Mouse (Mus musculus): ENCODE measurements at regions not wholly inside any gene's neighbourhood (a gene's known extent, or its start where the extent isn't known, plus 50 kb on each side); places are given as distances from the start of the nearest gene placed in this dataset.

DNA sequence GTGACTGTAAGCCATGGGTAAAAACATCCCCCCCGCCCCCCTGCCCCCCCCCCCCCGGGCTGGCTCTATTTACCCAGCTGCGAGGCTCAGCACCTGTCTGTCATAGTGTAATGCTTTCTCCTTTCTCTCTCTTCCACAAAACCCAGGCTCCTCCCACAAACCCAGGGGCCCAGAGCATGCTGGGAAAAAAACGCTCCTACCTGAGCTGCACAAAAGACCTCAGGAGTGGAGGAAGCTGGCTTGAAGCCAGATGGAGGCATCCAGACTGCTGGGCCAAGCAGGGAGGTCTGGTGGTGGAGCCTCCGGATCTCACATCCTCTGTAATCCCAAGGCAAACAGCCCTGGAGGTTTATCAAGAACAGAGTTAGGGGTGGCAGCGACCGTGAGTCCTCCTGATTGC lies 553.6 kb downstream of the Med13l start:
- TF ChIP-seq CTCF (conservative IDR thresholded peaks at IDR 0.05; ENCODE audit: low read length) (no peak), NANOG (IDR thresholded peaks at IDR 0.05; ENCODE audit: borderline replicate concordance, low read length) (no peak), POU5F1 (IDR thresholded peaks at IDR 0.05; ENCODE audit: borderline replicate concordance, low read length) (no peak)
